Mouse (Mus musculus): ENCODE measurements around the gene Tnpo1.

The Tnpo1 gene

GRCm38 (mm10) chr13:98926213-98926957 is at the start of gene Tnpo1:
Gene Tnpo1 (minus strand): TSS chr13:98926384.
- DNase-seq (ENCODE audit: low spot score) = peak; percentile 93

DNA sequence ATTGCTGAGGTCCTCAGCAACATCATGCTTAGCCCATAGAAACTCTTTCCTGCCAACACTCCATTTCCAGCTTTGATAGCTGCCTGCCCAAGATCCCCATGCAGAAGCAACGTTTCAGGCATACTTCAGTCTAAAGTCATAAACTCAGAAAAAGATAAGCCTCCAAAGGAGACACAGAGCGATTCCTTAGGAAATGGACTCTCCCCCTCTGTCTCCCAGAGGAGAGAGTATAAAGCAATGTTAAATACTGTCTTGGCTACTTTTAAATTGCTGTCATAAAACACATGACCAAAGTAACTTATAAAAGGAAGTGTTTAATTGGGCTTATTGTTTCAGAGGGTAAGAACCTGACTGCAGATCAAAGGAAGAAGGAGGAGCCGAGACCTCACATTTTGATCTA is 45.9 kb upstream of the Tnpo1 start:
- no peak for DNase-seq (ENCODE audit: low spot score)

DNA sequence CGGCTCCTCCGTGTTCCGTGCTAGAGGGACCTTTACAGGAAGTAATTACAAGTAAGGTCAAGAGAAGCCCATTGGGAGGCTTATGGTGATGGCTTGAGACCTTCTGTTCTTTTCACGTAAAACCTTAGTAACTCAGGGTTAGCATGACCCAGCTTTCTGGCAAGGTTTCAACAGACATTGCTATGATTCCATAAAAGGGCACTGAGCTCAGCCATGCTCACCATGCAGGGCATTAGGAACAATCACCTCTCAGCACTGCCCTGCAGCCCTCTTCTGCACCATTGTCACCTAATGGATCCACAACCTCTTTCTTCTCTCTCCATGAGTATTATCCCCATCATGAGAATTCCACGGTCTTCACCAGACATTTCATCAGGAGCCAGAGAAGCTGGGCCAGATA is 45.5 kb upstream of the Tnpo1 start:
- no peak for DNase-seq (ENCODE audit: low spot score)

DNA sequence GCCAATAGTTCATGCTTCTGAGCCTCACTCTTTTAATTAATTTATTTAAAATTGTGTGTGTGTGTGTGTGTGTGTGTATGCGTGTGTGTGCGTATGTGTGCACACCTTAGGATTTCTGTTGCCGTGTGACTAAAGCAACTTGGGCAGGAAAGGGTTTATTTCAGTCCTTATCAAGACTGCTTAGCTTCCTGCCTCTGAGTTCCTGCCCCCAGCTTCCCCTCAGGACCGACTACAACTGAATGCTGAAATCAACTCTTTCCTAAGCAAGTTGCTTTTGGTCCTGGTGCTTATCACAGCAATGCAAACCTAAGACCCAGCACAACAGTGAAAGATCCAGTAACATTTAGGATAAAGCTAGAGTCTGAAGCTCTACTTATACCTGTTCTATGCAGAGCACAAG is 42.3 kb upstream of the Tnpo1 start:
- no peak for DNase-seq (ENCODE audit: low spot score)

- no peak for DNase-seq (ENCODE audit: low spot score)
Observed at GRCm38 (mm10) chr13:98967942-98968341, 41.8 kb upstream of the Tnpo1 start.

GRCm38 (mm10) chr13:98966583-98966982 is 40.4 kb upstream of the Tnpo1 start:
- no peak for DNase-seq (ENCODE audit: low spot score)

DNA sequence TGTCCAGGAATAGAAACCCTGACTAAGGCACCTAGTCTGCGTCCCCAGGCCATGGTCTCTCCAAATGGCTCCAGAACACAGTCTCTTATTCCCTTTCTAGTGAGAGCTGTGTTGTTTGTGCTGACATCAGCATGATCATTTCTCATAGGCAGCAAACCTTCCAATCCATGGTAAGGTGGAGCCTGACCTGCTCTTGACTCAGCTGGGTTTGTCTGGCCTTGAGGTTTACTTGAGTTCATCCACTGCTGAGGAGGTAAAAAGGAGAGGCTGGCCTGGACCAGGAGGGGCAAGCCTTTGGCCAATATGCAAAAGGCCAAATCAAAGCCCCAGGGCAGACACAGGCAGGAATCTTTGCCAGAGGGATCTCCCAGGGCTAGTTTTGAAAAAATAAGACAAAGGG is 37.4 kb upstream of the Tnpo1 start:
- no peak for DNase-seq (ENCODE audit: low spot score)

- no peak for DNase-seq (ENCODE audit: low spot score)
Observed at GRCm38 (mm10) chr13:98958177-98958576, 32.0 kb upstream of the Tnpo1 start.

GRCm38 (mm10) chr13:98956209-98956608 is 30.0 kb upstream of the Tnpo1 start:
- no peak for DNase-seq (ENCODE audit: low spot score)

DNA sequence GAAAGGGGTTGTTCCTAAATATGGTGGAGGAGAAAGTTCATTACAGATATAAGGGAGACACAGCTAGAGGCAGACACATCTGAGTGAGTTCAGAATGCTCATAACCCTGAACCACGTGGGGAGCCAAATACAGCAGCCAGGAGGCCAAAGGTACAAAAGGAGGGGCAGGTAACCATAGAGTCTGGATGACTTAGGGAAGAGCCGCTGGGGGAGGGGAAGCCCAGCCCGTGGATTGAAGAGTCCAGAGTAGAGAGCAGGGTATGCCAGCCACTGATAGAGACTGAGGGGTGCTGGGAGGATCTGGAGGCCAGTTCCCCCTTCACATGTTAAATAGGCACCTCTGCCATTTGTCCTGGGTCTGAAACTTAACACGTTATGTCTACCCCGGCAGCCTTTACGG is 29.5 kb upstream of the Tnpo1 start:
- DNase-seq (ENCODE audit: low spot score) = no peak

DNA sequence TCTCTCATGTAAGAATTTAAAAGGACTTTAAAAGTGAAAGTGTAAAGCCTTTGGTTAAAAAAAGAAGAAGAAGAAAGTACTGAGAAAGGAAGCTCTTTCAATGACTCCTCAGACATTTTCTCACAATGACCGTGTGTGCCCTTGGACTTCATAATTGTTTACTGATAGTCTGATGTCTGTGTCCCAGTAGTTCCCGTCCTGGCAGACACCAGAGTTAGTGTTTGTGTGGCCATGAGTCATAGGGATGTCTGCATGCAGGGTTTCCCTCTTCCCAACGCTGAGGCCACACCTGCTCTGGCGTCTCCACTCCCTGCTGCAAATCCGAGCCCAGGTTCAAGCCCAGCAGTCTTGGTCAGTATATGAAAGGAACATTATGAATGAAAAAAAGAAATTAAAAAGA is 29.0 kb upstream of the Tnpo1 start:
- no peak for DNase-seq (ENCODE audit: low spot score)

GRCm38 (mm10) chr13:98953830-98954229 is 27.6 kb upstream of the Tnpo1 start:
- no peak for DNase-seq (ENCODE audit: low spot score)

GRCm38 (mm10) chr13:98951951-98952350 is 25.8 kb upstream of the Tnpo1 start:
- no peak for DNase-seq (ENCODE audit: low spot score)

DNA sequence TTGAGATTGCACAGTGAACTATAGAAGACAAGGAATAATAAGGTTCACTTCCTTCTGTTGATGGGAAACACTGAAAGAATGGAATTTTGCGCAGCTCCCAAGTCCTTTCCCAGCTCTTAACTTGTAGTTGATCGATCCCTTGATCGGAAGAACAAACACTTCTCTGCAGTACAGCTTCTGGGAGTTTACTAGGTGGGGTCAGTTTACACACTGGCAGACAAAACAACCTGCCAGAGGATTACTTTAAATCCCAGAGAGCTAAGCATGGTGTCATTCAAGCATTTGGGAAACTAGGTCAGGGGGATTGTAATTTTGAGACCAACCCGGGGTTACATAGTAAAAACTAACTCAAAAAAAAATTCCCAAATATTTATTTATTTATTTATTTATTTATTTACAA is 22.0 kb upstream of the Tnpo1 start:
- no peak for DNase-seq (ENCODE audit: low spot score)

- DNase-seq (ENCODE audit: low spot score) = no peak
Observed at GRCm38 (mm10) chr13:98946434-98946833, 20.2 kb upstream of the Tnpo1 start.

DNA sequence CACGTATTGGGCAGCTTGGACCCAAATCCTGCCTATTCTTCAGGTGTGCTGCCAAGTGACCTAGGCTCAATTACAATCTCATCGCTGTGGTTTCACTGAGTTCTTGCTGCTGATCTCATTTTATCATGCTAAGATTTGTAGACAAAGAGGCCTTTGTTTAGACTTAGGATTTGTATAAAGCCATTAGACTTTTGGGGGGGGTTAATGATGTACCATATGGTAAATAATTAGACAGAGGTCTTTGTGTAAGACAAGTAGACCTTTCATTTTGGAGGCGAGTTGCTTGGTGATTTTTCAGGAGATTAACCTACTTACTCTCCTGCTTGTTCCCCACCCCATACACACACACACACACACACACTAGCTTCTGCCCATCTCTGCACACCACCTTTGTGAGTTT is 19.7 kb upstream of the Tnpo1 start:
- peak; percentile 36 for DNase-seq (ENCODE audit: low spot score)

DNA sequence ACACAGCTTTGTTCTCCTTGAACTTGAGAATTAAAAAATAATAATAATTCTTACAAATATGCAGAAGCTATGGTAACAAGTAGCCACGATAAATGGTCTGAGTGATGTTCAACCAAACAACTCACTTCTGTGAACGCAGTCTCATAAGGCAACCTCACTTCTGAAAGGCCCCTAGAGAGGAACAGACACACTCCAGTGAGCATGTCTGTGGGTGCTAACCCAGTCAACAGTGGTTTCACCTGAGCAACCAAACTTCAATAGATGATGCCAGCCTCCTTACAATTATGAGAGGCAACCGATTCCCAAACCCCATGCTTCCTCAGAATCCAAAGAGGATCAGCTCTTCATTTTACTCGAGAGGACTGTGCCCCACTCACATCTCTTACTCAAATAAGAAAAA is 19.2 kb upstream of the Tnpo1 start:
- DNase-seq (ENCODE audit: low spot score) = no peak

GRCm38 (mm10) chr13:98944620-98945081 is 18.5 kb upstream of the Tnpo1 start:
- no peak for DNase-seq (ENCODE audit: low spot score)

DNA sequence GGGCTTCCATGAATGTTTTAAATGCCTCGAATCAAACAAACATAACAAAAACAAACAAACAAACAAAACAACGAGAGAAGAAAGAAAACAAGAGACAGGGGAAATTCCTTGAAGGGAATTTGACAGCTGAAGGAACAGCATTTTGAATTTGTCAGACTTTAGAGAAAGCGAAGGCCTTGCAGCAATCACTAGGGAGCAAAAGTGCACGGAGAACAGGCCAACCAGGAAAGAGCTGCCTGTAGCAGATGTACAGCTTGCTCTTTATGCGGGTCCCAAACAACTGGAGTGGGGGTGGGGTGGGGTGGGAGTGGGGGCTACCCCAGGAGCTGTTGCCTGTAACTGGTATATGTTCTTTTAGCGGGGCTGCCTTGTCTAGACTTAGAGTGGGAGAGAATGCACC is 16.2 kb upstream of the Tnpo1 start:
- DNase-seq (ENCODE audit: low spot score) = no peak

DNA sequence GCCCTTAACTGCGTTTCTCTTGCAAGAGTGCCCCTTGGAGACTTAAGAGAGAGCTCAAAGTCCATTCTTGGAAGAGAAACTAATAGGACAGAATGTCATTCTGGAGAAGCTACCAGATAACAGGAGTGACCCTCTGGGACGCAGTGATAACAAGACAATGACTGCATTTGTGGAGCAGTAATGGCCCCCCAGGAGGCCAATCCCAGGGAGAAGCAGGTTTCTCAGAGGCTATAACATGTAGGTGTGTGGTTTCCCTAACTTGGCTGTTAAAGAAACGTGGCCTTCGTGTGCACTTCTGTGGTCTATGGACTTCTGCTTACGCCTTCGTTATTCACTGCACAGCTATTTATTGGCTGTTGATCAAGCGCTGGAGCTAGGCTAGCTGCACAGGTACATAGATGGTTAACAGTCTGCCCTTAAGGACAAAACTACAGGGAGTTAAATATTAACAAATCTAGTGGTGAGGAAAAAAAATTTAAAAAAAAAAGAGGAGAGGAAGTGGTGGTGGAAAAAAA is 15.7 kb upstream of the Tnpo1 start:
- DNase-seq (ENCODE audit: low spot score) = no peak

DNA sequence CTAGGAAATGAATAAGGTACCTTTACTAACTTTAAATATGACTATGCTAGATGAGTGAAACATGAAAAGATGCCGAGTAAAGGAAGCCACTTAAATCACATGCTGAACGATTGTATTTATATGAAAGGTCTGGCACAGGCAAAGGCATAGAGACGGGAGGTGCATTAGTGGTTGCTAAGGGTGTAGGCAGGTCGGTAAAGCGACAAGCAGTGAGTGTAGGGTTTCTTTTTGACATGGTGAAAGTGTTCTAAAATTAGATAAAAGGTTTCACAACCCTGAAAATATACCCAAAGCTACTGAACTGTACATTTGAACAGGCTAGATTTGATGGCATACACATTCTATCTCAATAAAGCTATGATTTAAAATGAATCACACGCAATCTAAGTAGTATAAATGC is 10.9 kb upstream of the Tnpo1 start:
- DNase-seq (ENCODE audit: low spot score) = no peak

- no peak for DNase-seq (ENCODE audit: low spot score)
Observed at GRCm38 (mm10) chr13:98928908-98929307, 2.7 kb upstream of the Tnpo1 start.

- no peak for DNase-seq (ENCODE audit: low spot score)
Observed at GRCm38 (mm10) chr13:98926958-98927242, 716 bp upstream of the Tnpo1 start.

DNA sequence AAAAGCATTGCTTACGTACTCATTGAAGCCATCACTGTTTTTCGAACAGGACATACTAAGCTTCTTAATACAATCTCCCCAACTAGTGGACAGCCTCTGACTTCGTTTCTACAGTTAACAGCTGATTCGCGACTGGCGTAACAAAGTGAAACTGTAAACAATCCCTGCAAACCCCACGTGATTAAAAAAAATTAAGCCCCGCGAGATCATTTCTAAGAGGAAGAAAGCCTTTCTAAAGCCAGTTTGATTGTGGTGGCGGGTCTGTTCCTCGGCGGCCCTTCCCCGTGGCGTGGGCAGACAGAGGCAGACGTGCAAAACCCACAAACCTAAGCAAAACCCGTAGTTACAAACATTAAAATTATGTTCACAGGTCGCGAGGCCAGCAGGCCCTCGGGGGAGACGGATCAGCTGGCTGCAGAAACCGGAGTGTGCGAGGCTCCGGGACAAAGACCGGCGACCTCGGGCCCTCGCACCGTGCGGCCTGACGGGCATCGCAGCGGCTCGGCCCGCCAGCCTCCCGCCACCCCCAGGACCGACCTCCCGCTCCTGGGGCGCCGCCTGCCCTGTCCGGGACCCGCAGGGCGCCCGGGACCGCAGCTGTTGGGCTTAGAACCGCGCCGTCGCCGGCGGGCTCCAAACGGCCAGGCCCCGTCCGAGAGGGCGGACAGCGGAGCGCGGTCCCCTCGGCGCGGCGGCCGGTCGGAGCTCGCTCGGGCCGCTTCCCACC is 535 bp downstream of the Tnpo1 start:
- DNase-seq (ENCODE audit: low spot score) = peak; percentile 67
